Mouse (Mus musculus) heart, postnatal 36 days (tissue): ENCODE measurements around the gene Cdc34. TPM values are rescaled to one million over a fixed set of nuclear protein-coding genes. Genes with fewer than 3 reads are reported as not detected.

Source experiments
- DNase-seq, 2 experiments: peaks; one replicate each; pipeline ENCODE4 v3.0.0; 2021 to 2022
- intact Hi-C: fragments of 180-260 bp; cut with DNase I; formaldehyde crosslinking; loops from one replicate; pipeline ENCODE4 v1.15.1; 2025
- total RNA-seq, 2 experiments: library from RNA; stranded (reverse); gene quantifications; 2 replicates each; pipeline ENCODE4 v1.2.3; 2021

The Cdc34 gene
- total RNA-seq, 2 experiments from 2014 or later: 178 to 198 TPM

- intact Hi-C loops: loop anchor here (2.0 kb wide), 1 partner anchor 76 kb away; no protein-coding TSS in a partner anchor
- DNase-seq: no peak
Measured at GRCm38 (mm10) chr10:79713163-79713562, 31.2 kb downstream of the Cdc34 start.

GRCm38 (mm10) chr10:79714996-79715395 lies 33.0 kb downstream of the Cdc34 start:
- intact Hi-C loops: no loop called here
- no peak for DNase-seq

- DNase-seq: no peak
- intact Hi-C loops: no loop called here
Measured at GRCm38 (mm10) chr10:79716254-79716987, 34.4 kb downstream of the Cdc34 start, which contains the start of gene Hcn2. Hcn2 (plus strand) TSS chr10:79716634.

GRCm38 (mm10) chr10:79716988-79717355 lies 35.0 kb downstream of the Cdc34 start:
- no peak for DNase-seq
- intact Hi-C loops: no loop called here

GRCm38 (mm10) chr10:79717640-79718357 lies 35.8 kb downstream of the Cdc34 start:
- intact Hi-C loops: no loop called here
- peak; percentile 76 to 79 for DNase-seq

GRCm38 (mm10) chr10:79721089-79721488 lies 39.1 kb downstream of the Cdc34 start:
- intact Hi-C loops: no loop called here
- DNase-seq: no peak

GRCm38 (mm10) chr10:79723047-79723446 lies 41.1 kb downstream of the Cdc34 start:
- no peak for DNase-seq
- intact Hi-C loops: no loop called here

- no peak for DNase-seq
- intact Hi-C loops: no loop called here
Measured at GRCm38 (mm10) chr10:79723692-79724091, 41.7 kb downstream of the Cdc34 start.

GRCm38 (mm10) chr10:79726090-79726489 lies 44.1 kb downstream of the Cdc34 start:
- peak in 1 of 2 experiments; percentile 51 for DNase-seq
- intact Hi-C loops: no loop called here

GRCm38 (mm10) chr10:79728323-79729249 lies 46.6 kb downstream of the Cdc34 start:
- DNase-seq: no peak
- intact Hi-C loops: no loop called here

GRCm38 (mm10) chr10:79729357-79729965 lies 47.5 kb downstream of the Cdc34 start:
- no peak for DNase-seq
- intact Hi-C loops: no loop called here

GRCm38 (mm10) chr10:79732500-79732899 lies 50.5 kb downstream of the Cdc34 start:
- peak in 1 of 2 experiments; percentile 43 for DNase-seq
- intact Hi-C loops: loop anchor here (5.0 kb wide), 1 partner anchor 55 kb away; no protein-coding TSS in a partner anchor

- no peak for DNase-seq
- intact Hi-C loops: loop anchor here (5.0 kb wide), 1 partner anchor 53 kb away; no protein-coding TSS in a partner anchor
Measured at GRCm38 (mm10) chr10:79733847-79734246, 51.9 kb downstream of the Cdc34 start.

GRCm38 (mm10) chr10:79735361-79735760 lies 53.4 kb downstream of the Cdc34 start:
- no peak for DNase-seq
- intact Hi-C loops: no loop called here

- intact Hi-C loops: no loop called here
- DNase-seq: no peak
Measured at GRCm38 (mm10) chr10:79736706-79737105, 54.7 kb downstream of the Cdc34 start.

Other genes with a start within 250 kb of the Cdc34 start
- not detected for gene Vmn2r83, start 213.5 kb upstream of the Cdc34 start, total RNA-seq
- 1 to 10 TPM; 2.2 to 2.7 TPM for gene Plpp2, start 148.4 kb upstream of the Cdc34 start, total RNA-seq
- gene Mier2, start 127.0 kb upstream of the Cdc34 start, total RNA-seq: 10 to 100 TPM; 11.1 to 12.7 TPM
- gene Theg, start 94.9 kb upstream of the Cdc34 start, total RNA-seq: not detected
- under 1 TPM in 1 of 2 experiments, not detected in 1; 0.08 TPM for gene C2cd4c, start 68.2 kb upstream of the Cdc34 start, total RNA-seq
- gene Shc2, start 44.3 kb upstream of the Cdc34 start, total RNA-seq: 1 to 10 TPM; 1.9 to 2.5 TPM
- gene Odf3l2, start 36.5 kb upstream of the Cdc34 start, total RNA-seq: not detected
- gene Madcam1, start 17.6 kb upstream of the Cdc34 start, total RNA-seq: not detected
- 10 to 100 TPM; 18.1 to 19.9 TPM for gene Tpgs1, start 12.8 kb upstream of the Cdc34 start, total RNA-seq
- 1 to 10 TPM; 6.5 to 8.4 TPM for gene Gzmm, start 6.8 kb downstream of the Cdc34 start, total RNA-seq
- 1,000 to 10,000 TPM; 1,389 to 1,395 TPM for gene Bsg, start 22.3 kb downstream of the Cdc34 start, total RNA-seq
- gene Hcn2, start 34.4 kb downstream of the Cdc34 start, total RNA-seq: 10 to 100 TPM; 20.0 to 26.8 TPM
- gene Polrmt, start 64.4 kb downstream of the Cdc34 start, total RNA-seq: 10 to 100 TPM; 42.3 to 48.0 TPM
- not detected for gene Fgf22, start 72.9 kb downstream of the Cdc34 start, total RNA-seq
- 10 to 100 TPM; 23.6 to 24.6 TPM for gene Rnf126, start 84.8 kb downstream of the Cdc34 start, total RNA-seq
- 1 to 10 TPM; 4.2 to 4.3 TPM for gene Fstl3, start 95.1 kb downstream of the Cdc34 start, total RNA-seq
- gene Prss57, start 108.8 kb downstream of the Cdc34 start, total RNA-seq: not detected
- gene Palm, start 111.4 kb downstream of the Cdc34 start, total RNA-seq: 10 to 100 TPM; 56.0 to 87.0 TPM
- gene Misp, start 138.8 kb downstream of the Cdc34 start, total RNA-seq: under 1 TPM in 1 of 2 experiments, not detected in 1; 0.62 TPM
- 10 to 100 TPM; 50.9 to 51.2 TPM for gene Ptbp1, start 172.2 kb downstream of the Cdc34 start, total RNA-seq
- not detected for gene Prtn3, start 192.3 kb downstream of the Cdc34 start, total RNA-seq
- gene Plppr3, start 192.4 kb downstream of the Cdc34 start, total RNA-seq: not detected
- gene Elane, start 204.1 kb downstream of the Cdc34 start, total RNA-seq: not detected
- 10 to 100 TPM; 11.6 to 63.9 TPM for gene Cfd, start 208.7 kb downstream of the Cdc34 start, total RNA-seq
- gene Med16, start 226.7 kb downstream of the Cdc34 start, total RNA-seq: 10 to 100 TPM; 53.0 to 53.2 TPM
- not detected for gene Gm26602, start 228.7 kb downstream of the Cdc34 start, total RNA-seq
- under 1 TPM; 0.17 to 0.38 TPM for gene Kiss1r, start 234.8 kb downstream of the Cdc34 start, total RNA-seq
- gene R3hdm4, start 239.0 kb downstream of the Cdc34 start, total RNA-seq: 10 to 100 TPM; 81.0 to 88.1 TPM
- gene Arid3a, start 244.8 kb downstream of the Cdc34 start, total RNA-seq: 1 to 10 TPM; 1.9 to 2.6 TPM